Mouse (Mus musculus): ENCODE results near the gene Zfp286. TPM values are rescaled to one million over a fixed set of nuclear protein-coding genes. Genes with fewer than 3 reads are reported as not detected.
A peak's percentile ranks its signal among the peaks of the same experiment; 100 is the strongest.

The Zfp286 gene
- polyA plus RNA-seq, 1 experiment from 2014 or later, result 17.8 TPM

DNA sequence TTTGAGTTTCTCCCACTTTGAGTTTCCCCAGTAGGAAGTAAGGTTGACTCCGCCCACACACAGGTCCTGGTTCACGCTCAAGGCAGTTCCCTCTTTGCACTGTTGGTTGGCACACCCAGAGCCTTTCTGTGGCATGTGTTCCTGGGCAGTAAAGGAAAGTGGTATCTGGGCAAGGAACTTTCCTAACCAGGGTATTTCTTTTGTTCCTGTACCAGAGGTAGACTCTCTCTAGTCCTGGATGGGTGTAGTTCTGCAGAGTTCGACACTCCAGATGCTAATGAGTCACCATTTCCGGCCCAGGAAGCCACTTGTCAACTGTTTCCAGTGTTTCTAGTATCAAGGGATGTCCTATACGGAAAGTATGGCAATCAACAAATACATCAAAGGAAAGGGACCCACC, 32.6 kb upstream of the Zfp286 start:
- H3K27me3 ChIP-seq (replicated peaks; ENCODE audit: control insufficient read depth, insufficient read depth, low read length), result no peaks in the 10 kb centered on the region
- H3K4me2 ChIP-seq (ENCODE audit: low read depth, low read length), result peak overlapping the region; percentile 81
- DNase-seq (ENCODE audit: low spot score) (peak; percentile 19), ATAC-seq (ENCODE audit: low read depth) (no peak)
- H3K4me3 ChIP-seq (ENCODE audit: low read depth, low read length), result peak overlapping the region; percentile 56
- H3K4me1 ChIP-seq (ENCODE audit: control insufficient read depth, insufficient read depth, low read length), result peaks cover 28% of the 10 kb centered on the region; the same call in 1 of the 2 replicates
- peak overlapping the region; percentile 44; the same call in 1 of the 2 replicates for H3K27ac ChIP-seq (replicated peaks; ENCODE audit: low read depth, low read length)
- peaks cover 12% of the 10 kb centered on the region; the same call in 1 of the 2 replicates for H3K36me3 ChIP-seq (ENCODE audit: control insufficient read depth, insufficient read depth, low read length)
- WGBS, result 61% methylated on average over 5 of the region's 5 CpGs
- H3K9me3 ChIP-seq (ENCODE audit: control insufficient read depth, low read length), result no peaks in the 10 kb centered on the region
- H3K9ac ChIP-seq (ENCODE audit: low read depth, low read length), result 0 out of 2 replicates have a peak overlapping the region, but pooled peaks have one; percentile 15

DNA sequence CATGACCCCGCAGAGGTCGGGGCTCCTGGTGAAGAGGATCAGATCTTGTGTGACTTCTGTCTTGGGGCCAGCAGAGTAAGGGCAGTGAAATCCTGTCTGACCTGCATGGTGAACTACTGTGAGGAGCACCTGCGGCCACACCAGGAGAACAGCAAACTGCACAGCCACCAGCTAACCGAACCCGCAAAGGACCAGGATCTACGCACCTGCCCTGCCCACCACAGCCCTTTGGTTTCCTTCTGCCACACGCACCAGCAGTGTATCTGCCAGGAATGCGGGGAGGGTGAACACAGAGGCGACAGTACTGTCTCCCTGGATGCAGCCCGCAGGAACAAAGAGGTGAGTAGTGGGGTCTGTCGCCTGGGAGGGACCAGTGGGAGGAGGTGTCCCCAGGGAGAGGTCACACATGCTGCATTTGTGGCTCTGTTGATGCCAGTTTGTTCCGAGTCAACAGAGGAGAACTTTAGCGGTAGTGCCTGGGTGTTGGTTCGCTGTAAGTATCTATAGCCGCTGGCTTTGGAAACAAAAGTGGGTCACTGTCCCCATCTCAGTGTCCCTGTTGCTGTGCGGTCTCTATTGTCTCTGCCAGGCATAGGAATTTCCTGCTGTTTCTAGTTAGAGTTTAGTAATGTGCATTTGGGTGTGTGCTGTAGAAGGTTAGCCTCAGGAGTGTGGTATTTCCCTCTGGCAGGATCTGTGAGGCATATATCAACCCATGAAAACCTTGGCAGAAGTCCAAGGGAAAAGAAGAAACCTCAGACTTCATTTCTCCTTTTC, 31.6 kb upstream of the Zfp286 start:
- WGBS, result 6% methylated on average over 16 of the region's 16 CpGs
- Histone ChIP-seq H3K4me3 (ENCODE audit: low read depth, low read length) (peak overlapping the region; percentile 56), H3K27me3 (replicated peaks; ENCODE audit: control insufficient read depth, insufficient read depth, low read length) (no peaks in the 10 kb centered on the region), H3K9ac (ENCODE audit: low read depth, low read length) (peak overlapping the region; percentile 67), H3K9me3 (ENCODE audit: control insufficient read depth, low read length) (no peaks in the 10 kb centered on the region), H3K36me3 (ENCODE audit: control insufficient read depth, insufficient read depth, low read length) (peaks cover 12% of the 10 kb centered on the region; the same call in 1 of the 2 replicates), H3K4me2 (ENCODE audit: low read depth, low read length) (peak overlapping the region; percentile 81), H3K27ac (replicated peaks; ENCODE audit: low read depth, low read length) (peak overlapping the region; percentile 79), H3K4me1 (ENCODE audit: control insufficient read depth, insufficient read depth, low read length) (peaks cover 28% of the 10 kb centered on the region; the same call in 1 of the 2 replicates)
- DNase-seq (ENCODE audit: low spot score), result peak; percentile 90
- peak; percentile 53 for ATAC-seq (ENCODE audit: low read depth)

DNA sequence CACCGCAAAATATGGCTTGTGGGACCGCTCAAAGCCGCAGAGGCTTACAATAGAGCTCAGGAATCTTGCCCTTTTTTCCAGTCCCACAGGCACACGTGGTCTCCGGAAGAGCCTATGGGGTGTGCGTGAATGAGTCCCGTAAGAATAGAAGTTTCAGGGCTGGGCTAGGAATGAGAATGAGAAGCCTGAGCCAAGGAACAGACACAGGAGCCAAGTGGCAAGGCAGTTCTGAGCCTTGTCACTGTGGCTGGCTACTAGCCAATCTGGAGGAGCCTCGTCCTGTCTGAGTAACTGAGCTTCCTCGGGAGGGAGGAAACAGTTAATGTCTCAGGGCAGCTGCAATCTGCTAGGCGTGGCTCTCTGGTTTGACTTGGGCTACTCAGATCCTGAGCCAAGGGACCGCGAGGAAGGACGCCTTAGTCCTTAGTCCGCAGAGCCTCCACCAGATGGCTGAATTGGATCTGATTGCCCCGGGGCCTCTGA, 30.8 kb upstream of the Zfp286 start, which contains the start of gene Trim16:
Gene Trim16 (plus strand): TSS at position 173 of the 483 bp plus-strand sequence.
- Histone ChIP-seq H3K9ac (ENCODE audit: low read depth, low read length) (peak within 1 kb of the TSS; percentile 67), H3K27me3 (replicated peaks; ENCODE audit: control insufficient read depth, insufficient read depth, low read length) (no peaks in the 10 kb centered on the region), H3K4me2 (ENCODE audit: low read depth, low read length) (peak within 1 kb of the TSS; percentile 81), H3K4me3 (ENCODE audit: low read depth, low read length) (peak within 1 kb of the TSS; percentile 56), H3K9me3 (ENCODE audit: control insufficient read depth, low read length) (no peaks in the 10 kb centered on the region), H3K36me3 (ENCODE audit: control insufficient read depth, insufficient read depth, low read length) (peaks cover 10% of the 10 kb centered on the region; the same call in 1 of the 2 replicates), H3K4me1 (ENCODE audit: control insufficient read depth, insufficient read depth, low read length) (peaks cover 28% of the 10 kb centered on the region; the same call in 1 of the 2 replicates), H3K27ac (replicated peaks; ENCODE audit: low read depth, low read length) (peak within 1 kb of the TSS; percentile 79)
- DNase-seq (ENCODE audit: low spot score) (peak; percentile 94), ATAC-seq (ENCODE audit: low read depth) (peak; percentile 92)
- 1% methylated on average over 15 of the region's 15 CpGs for WGBS

DNA sequence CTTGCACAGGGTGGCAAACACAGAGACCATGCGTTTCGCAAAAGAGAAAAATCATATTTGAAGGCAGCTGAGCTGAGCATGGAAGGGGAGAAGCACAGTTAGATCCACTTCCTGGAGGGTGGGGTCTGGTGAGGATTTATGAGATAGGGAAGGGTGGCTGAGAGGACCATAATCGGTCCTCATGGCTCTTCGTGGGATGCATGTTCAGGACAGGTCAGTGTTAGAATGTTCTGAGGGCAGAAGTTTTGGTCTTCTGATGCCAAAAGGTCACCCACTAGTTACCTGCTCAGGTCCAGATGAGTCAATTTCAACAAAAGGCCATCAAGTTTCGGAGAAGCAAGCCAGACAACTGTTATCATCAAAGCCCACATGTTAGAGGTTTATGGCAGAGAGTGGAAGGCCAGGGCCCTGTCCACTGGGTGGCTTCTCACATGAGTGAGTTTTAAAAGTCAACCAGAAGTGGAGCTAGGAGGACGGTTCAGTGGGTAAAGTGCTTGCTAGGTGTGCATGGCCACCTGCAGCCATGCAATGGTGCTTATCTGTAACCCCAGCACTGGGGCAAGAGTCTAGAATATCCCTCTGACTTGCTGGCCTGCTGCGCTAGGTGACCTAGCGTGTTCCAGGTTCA, 29.9 kb upstream of the Zfp286 start:
- ATAC-seq (ENCODE audit: low read depth), result no peak
- H3K9me3 ChIP-seq (ENCODE audit: control insufficient read depth, low read length), result no peaks in the 10 kb centered on the region
- 0 out of 2 replicates have a peak, but pooled peaks cover 6% of the 10 kb centered on the region for H3K36me3 ChIP-seq (ENCODE audit: control insufficient read depth, insufficient read depth, low read length)
- no peaks in the 10 kb centered on the region for H3K27me3 ChIP-seq (replicated peaks; ENCODE audit: control insufficient read depth, insufficient read depth, low read length)
- 0 out of 2 replicates have a peak overlapping the region, but pooled peaks have one; percentile 81 for H3K4me2 ChIP-seq (ENCODE audit: low read depth, low read length)
- no peak overlapping the region for H3K9ac ChIP-seq (ENCODE audit: low read depth, low read length)
- no peak for DNase-seq (ENCODE audit: low spot score)
- H3K4me1 ChIP-seq (ENCODE audit: control insufficient read depth, insufficient read depth, low read length), result peaks cover 28% of the 10 kb centered on the region; the same call in 1 of the 2 replicates
- H3K4me3 ChIP-seq (ENCODE audit: low read depth, low read length), result no peak overlapping the region
- WGBS, result 89% methylated on average over 8 of the region's 8 CpGs
- peak overlapping the region; percentile 79; the same call in 1 of the 2 replicates for H3K27ac ChIP-seq (replicated peaks; ENCODE audit: low read depth, low read length)

DNA sequence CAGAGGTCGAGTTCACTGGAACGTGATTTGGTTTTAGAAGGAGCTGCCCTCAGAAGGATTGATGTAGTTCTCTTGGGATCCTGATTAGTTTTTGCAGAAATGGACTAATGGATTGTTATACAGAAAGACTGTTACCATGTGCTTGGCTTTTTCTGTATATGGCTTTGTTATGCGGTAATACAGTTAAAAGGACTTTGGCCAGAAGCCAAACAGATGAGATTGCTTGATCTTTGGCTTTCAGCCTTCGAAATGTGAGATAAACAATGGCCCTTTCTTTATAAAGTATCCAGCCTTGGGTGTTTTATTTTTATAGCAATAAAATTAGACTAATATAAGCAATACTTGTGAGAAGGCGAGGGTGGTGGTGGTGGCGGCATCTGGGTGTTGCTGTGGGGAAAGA, 27.3 kb upstream of the Zfp286 start:
- Histone ChIP-seq H3K4me2 (ENCODE audit: low read depth, low read length) (no peak overlapping the region), H3K9me3 (ENCODE audit: control insufficient read depth, low read length) (no peaks in the 10 kb centered on the region), H3K9ac (ENCODE audit: low read depth, low read length) (no peak overlapping the region), H3K36me3 (ENCODE audit: control insufficient read depth, insufficient read depth, low read length) (no peaks in the 10 kb centered on the region), H3K27ac (replicated peaks; ENCODE audit: low read depth, low read length) (no peak overlapping the region), H3K4me1 (ENCODE audit: control insufficient read depth, insufficient read depth, low read length) (peaks cover 14% of the 10 kb centered on the region; the same call in 1 of the 2 replicates), H3K4me3 (ENCODE audit: low read depth, low read length) (no peak overlapping the region), H3K27me3 (replicated peaks; ENCODE audit: control insufficient read depth, insufficient read depth, low read length) (no peaks in the 10 kb centered on the region)
- no peak for ATAC-seq (ENCODE audit: low read depth)
- DNase-seq (ENCODE audit: low spot score), result peak; percentile 39
- WGBS, result 45% methylated on average over 6 of the region's 6 CpGs

DNA sequence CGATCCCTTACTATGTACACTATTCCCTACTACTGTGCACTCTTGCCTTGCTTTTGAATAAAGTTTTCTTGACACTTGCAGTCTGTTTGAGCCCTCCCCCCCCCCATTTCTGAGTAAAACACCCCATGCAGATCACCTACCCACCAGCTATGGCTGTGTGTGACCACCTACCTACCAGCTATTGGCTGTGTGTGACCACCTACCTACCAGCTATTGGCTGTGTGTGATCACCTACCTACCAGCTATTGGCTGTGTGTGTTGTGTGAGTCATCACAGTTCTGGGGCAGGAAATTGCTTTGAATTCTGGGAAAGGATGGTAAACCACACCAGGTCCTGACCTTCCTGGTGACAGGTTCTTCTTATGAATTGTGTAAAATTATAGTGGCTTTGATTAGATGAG, 26.2 kb upstream of the Zfp286 start:
- no peak overlapping the region for H3K4me2 ChIP-seq (ENCODE audit: low read depth, low read length)
- no peaks in the 10 kb centered on the region for H3K27me3 ChIP-seq (replicated peaks; ENCODE audit: control insufficient read depth, insufficient read depth, low read length)
- 89% methylated on average over 1 of the region's 1 CpGs for WGBS
- no peak overlapping the region for H3K27ac ChIP-seq (replicated peaks; ENCODE audit: low read depth, low read length)
- no peak overlapping the region for H3K9ac ChIP-seq (ENCODE audit: low read depth, low read length)
- no peaks in the 10 kb centered on the region for H3K36me3 ChIP-seq (ENCODE audit: control insufficient read depth, insufficient read depth, low read length)
- H3K4me3 ChIP-seq (ENCODE audit: low read depth, low read length), result no peak overlapping the region
- DNase-seq (ENCODE audit: low spot score), result no peak
- no peak for ATAC-seq (ENCODE audit: low read depth)
- H3K4me1 ChIP-seq (ENCODE audit: control insufficient read depth, insufficient read depth, low read length), result peaks cover 7% of the 10 kb centered on the region; the same call in 1 of the 2 replicates
- H3K9me3 ChIP-seq (ENCODE audit: control insufficient read depth, low read length), result no peaks in the 10 kb centered on the region

DNA sequence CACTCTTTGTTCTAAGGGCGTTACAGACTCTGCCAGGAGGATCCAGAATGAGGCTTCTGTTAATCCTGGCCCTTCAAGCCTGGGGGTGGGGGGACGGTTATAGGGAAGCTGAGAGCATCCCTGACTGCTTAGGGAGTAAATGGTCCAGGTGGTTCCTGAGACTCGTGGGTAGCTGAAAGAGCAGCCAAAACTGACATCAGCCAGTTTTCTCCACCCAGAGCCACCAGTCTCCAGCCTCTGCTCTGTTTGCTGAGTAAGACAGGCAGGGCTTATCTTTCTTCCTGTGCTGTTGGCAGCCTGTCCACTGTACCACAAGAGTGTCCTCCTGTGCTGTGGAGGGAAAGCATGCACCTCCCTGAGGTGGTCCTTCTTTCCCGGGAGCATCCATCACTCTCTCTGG, 25.4 kb upstream of the Zfp286 start:
- DNase-seq (ENCODE audit: low spot score), result peak; percentile 2
- Histone ChIP-seq H3K9ac (ENCODE audit: low read depth, low read length) (no peak overlapping the region), H3K36me3 (ENCODE audit: control insufficient read depth, insufficient read depth, low read length) (no peaks in the 10 kb centered on the region), H3K27ac (replicated peaks; ENCODE audit: low read depth, low read length) (no peak overlapping the region), H3K9me3 (ENCODE audit: control insufficient read depth, low read length) (no peaks in the 10 kb centered on the region), H3K27me3 (replicated peaks; ENCODE audit: control insufficient read depth, insufficient read depth, low read length) (no peaks in the 10 kb centered on the region), H3K4me1 (ENCODE audit: control insufficient read depth, insufficient read depth, low read length) (peaks cover 7% of the 10 kb centered on the region; the same call in 1 of the 2 replicates), H3K4me2 (ENCODE audit: low read depth, low read length) (no peak overlapping the region), H3K4me3 (ENCODE audit: low read depth, low read length) (no peak overlapping the region)
- 43% methylated on average over 4 of the region's 4 CpGs for WGBS
- ATAC-seq (ENCODE audit: low read depth), result no peak

DNA sequence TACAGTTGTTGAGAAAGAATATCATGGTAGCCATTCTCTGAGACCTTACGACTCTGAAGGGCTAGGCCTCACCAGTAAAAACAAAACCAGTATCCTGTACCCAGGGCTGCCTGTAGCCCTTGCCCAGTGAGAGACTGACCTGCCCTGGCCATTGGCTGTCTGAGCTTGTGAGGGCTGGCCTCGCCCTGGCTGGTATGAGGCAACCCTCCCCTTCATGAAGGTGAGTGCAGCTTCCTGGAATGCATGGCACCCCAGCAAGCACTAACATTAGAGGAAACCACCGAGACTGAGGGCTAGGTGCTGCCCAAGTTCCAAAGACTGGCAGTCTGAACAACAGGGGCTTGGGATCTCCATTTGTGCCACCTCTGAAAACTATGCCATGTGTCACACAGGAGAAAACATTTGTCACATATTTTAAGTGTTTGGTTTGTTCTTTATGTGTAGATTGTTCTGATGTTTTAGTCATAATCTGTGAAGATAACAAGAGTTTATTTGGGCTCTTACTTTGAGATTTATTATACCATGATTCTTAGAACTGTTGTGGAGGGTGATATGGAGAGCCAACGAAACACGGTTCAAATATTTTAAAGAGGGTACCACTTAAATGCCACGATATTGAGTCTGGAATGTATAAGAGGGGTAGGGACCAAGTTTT, 24.8 kb upstream of the Zfp286 start:
- H3K4me2 ChIP-seq (ENCODE audit: low read depth, low read length), result no peak overlapping the region
- H3K4me1 ChIP-seq (ENCODE audit: control insufficient read depth, insufficient read depth, low read length), result peaks cover 7% of the 10 kb centered on the region; the same call in 1 of the 2 replicates
- H3K4me3 ChIP-seq (ENCODE audit: low read depth, low read length), result no peak overlapping the region
- no peak overlapping the region for H3K27ac ChIP-seq (replicated peaks; ENCODE audit: low read depth, low read length)
- no peaks in the 10 kb centered on the region for H3K36me3 ChIP-seq (ENCODE audit: control insufficient read depth, insufficient read depth, low read length)
- ATAC-seq (ENCODE audit: low read depth), result no peak
- H3K9ac ChIP-seq (ENCODE audit: low read depth, low read length), result no peak overlapping the region
- no peak for DNase-seq (ENCODE audit: low spot score)
- H3K9me3 ChIP-seq (ENCODE audit: control insufficient read depth, low read length), result no peaks in the 10 kb centered on the region
- no peaks in the 10 kb centered on the region for H3K27me3 ChIP-seq (replicated peaks; ENCODE audit: control insufficient read depth, insufficient read depth, low read length)
- 66% methylated on average over 6 of the region's 6 CpGs for WGBS

All from embryonic facial prominence, embryonic 14.5 days (tissue).